Comparison of ENCODE assay signal across 9 mouse cellular contexts in the genomic region with DNA sequence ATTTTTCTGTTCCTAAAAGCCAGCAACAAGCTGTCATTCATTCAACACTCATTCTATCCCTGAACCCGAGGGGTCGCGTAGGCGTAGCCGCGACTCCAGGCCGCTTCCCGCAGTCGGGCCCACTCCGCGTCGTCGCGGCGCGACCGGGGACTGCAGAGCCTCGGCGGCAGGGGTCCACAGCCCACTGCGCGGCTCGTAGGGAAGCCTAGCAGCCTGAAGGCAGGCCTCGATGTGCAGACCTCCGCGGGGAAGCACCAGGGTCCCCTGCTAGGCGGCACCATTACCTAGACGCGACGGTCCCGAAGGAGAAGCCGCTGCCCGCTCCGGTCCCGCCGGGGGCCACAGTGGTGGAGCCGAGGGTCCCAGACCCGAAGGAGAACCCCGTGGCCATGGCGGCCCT. TPM values are rescaled to one million over a fixed set of nuclear protein-coding genes. Genes with fewer than 3 reads are reported as not detected.
DNase-seq lines count a peak whose midpoint lies in the region; ATAC-seq lines count a peak whose summit lies in the region.
"Had no signal": no experiment of that assay in that cellular context is flagged by ENCODE, and none has a peak within 500 bp of the region (broad histone marks: within the 10 kb centered on the region; RNA-seq: fewer than 3 reads in every experiment).

No protein-coding gene starts in this region.

- WGBS in neural tube, embryonic 11.5 days: under 1% methylated on average over 39 of the region's 39 CpGs
- under 1% methylated on average over 39 of the region's 39 CpGs for WGBS in hindbrain, embryonic 13.5 days
- under 1% methylated on average over 39 of the region's 39 CpGs for WGBS in midbrain, embryonic 10.5 days

- no peaks in the 10 kb centered on the region for H3K36me3 ChIP-seq in neural tube, embryonic 11.5 days (ENCODE audit: control insufficient read depth, insufficient read depth, low read length)
- no peaks in the 10 kb centered on the region for H3K36me3 ChIP-seq in hindbrain, embryonic 13.5 days
- H3K36me3 ChIP-seq in midbrain, embryonic 10.5 days: peaks cover 15% of the 10 kb centered on the region

- no peak for DNase-seq in neural tube, embryonic 11.5 days (ENCODE audit: low spot score)
- no peak for DNase-seq in neural tube, embryonic 10.5 days (ENCODE audit: extremely low spot score, low spot score)
- DNase-seq in c-Kit-negative CD71-positive TER-119-positive erythroid progenitor cells, embryonic 14.5 days (ENCODE audit: low read depth, low spot score): peak; percentile 26
- DNase-seq in midbrain, embryonic 10.5 days (ENCODE audit: low spot score): no peak
- DNase-seq in layer of hippocampus, postnatal 36 days: no peak
- no peak for DNase-seq in adipocyte (ENCODE audit: low spot score)
- no peak for DNase-seq in gastrocnemius, postnatal 36 days

- H3K4me1 ChIP-seq in neural tube, embryonic 11.5 days (ENCODE audit: control insufficient read depth, insufficient read depth, low read length): peaks cover 11% of the 10 kb centered on the region
- H3K4me1 ChIP-seq in hindbrain, embryonic 13.5 days (replicated peaks): peaks cover 25% of the 10 kb centered on the region
- H3K4me1 ChIP-seq in midbrain, embryonic 10.5 days: peaks cover 23% of the 10 kb centered on the region

- peak overlapping the region; percentile 81 for H3K4me3 ChIP-seq in neural tube, embryonic 11.5 days (ENCODE audit: low read depth, low read length)
- peak overlapping the region; percentile 93 for H3K4me3 ChIP-seq in hindbrain, embryonic 13.5 days
- H3K4me3 ChIP-seq in midbrain, embryonic 10.5 days: peak overlapping the region; percentile 94

- intact Hi-C loops in gastrocnemius, postnatal 36 days (cut with DNase I): no loop called here

- no peaks in the 10 kb centered on the region for H3K9me3 ChIP-seq in neural tube, embryonic 11.5 days (ENCODE audit: control insufficient read depth, low read length)
- no peaks in the 10 kb centered on the region for H3K9me3 ChIP-seq in hindbrain, embryonic 13.5 days
- H3K9me3 ChIP-seq in midbrain, embryonic 10.5 days (replicated peaks): no peaks in the 10 kb centered on the region

- peak overlapping the region; percentile 88 for H3K9ac ChIP-seq in neural tube, embryonic 11.5 days (ENCODE audit: low read length)
- peak overlapping the region; percentile 97 for H3K9ac ChIP-seq in hindbrain, embryonic 13.5 days

- H3K27me3 ChIP-seq in neural tube, embryonic 11.5 days (ENCODE audit: control insufficient read depth, insufficient read depth, low read length): no peaks in the 10 kb centered on the region
- no peaks in the 10 kb centered on the region for H3K27me3 ChIP-seq in hindbrain, embryonic 13.5 days
- no peaks in the 10 kb centered on the region for H3K27me3 ChIP-seq in midbrain, embryonic 10.5 days (ENCODE audit: low read depth, poor library complexity, severe bottlenecking)

- ATAC-seq in neural tube, embryonic 11.5 days (ENCODE audit: insufficient read depth, low FRiP score, low TSS enrichment): peak; percentile 75
- peak; percentile 73 for ATAC-seq in hindbrain, embryonic 13.5 days (ENCODE audit: low FRiP score)

- peak overlapping the region; percentile 89 for H3K27ac ChIP-seq in neural tube, embryonic 11.5 days (ENCODE audit: low read depth, low read length)
- H3K27ac ChIP-seq in hindbrain, embryonic 13.5 days: peak overlapping the region; percentile 95
- H3K27ac ChIP-seq in midbrain, embryonic 10.5 days (replicated peaks): peak overlapping the region; percentile 96

- peak overlapping the region; percentile 94 for H3K4me2 ChIP-seq in neural tube, embryonic 11.5 days (ENCODE audit: low read depth)
- peak overlapping the region; percentile 68 for H3K4me2 ChIP-seq in hindbrain, embryonic 13.5 days

RNA-seq across cellular contexts. Expression of a gene that starts 0.4 kb away (rescaled TPM):
- not detected in 2 replicates for polyA plus RNA-seq in neural tube, embryonic 11.5 days (2014; fragmentation: Nextera tagmentation; extraction: Ambion mirVana)
- 0.08 and 0.10 TPM in 2 replicates for polyA plus RNA-seq in hindbrain, embryonic 13.5 days (2015; fragmentation: Nextera tagmentation; extraction: Ambion mirVana)
- 0.09 TPM in 1 of 2 replicates, not detected in the other for polyA plus RNA-seq in midbrain, embryonic 10.5 days (2016; fragmentation: Nextera tagmentation; extraction: Ambion mirVana)
- not detected for total RNA-seq in layer of hippocampus, postnatal 36 days (2021)
- total RNA-seq in gastrocnemius, postnatal 36 days (2021): not detected
- total RNA-seq: neutrophil, adult 5-6 weeks had no signal

RNA-seq across cellular contexts. Expression of a gene that starts 0.4 kb away (rescaled TPM):
- 78.9 and 84.8 TPM in 2 replicates for polyA plus RNA-seq in neural tube, embryonic 11.5 days (2014; fragmentation: Nextera tagmentation; extraction: Ambion mirVana)
- 51.7 and 52.1 TPM in 2 replicates for polyA plus RNA-seq in hindbrain, embryonic 13.5 days (2015; fragmentation: Nextera tagmentation; extraction: Ambion mirVana)
- polyA plus RNA-seq in midbrain, embryonic 10.5 days (2016; fragmentation: Nextera tagmentation; extraction: Ambion mirVana): 61.0 and 62.6 TPM in 2 replicates
- total RNA-seq in layer of hippocampus, postnatal 36 days (2021): 10 to 100 TPM; 70.5 to 75.3 TPM
- total RNA-seq in gastrocnemius, postnatal 36 days (2021): 10 to 100 TPM; 28.0 to 31.0 TPM

RNA-seq across cellular contexts. Expression of a gene that starts 14.1 kb away (rescaled TPM):
- 52.7 and 54.0 TPM in 2 replicates for polyA plus RNA-seq in neural tube, embryonic 11.5 days (2014; fragmentation: Nextera tagmentation; extraction: Ambion mirVana)
- 62.9 and 63.7 TPM in 2 replicates for polyA plus RNA-seq in hindbrain, embryonic 13.5 days (2015; fragmentation: Nextera tagmentation; extraction: Ambion mirVana)
- polyA plus RNA-seq in midbrain, embryonic 10.5 days (2016; fragmentation: Nextera tagmentation; extraction: Ambion mirVana): 29.9 and 42.0 TPM in 2 replicates
- total RNA-seq in layer of hippocampus, postnatal 36 days (2021): 100 to 1,000 TPM; 109 to 110 TPM
- total RNA-seq in gastrocnemius, postnatal 36 days (2021): 10 to 100 TPM; 38.7 to 44.8 TPM

RNA-seq across cellular contexts. Expression of a gene that starts 53.9 kb away (rescaled TPM):
- polyA plus RNA-seq in neural tube, embryonic 11.5 days (2014; fragmentation: Nextera tagmentation; extraction: Ambion mirVana): 9.0 and 12.5 TPM in 2 replicates
- polyA plus RNA-seq in hindbrain, embryonic 13.5 days (2015; fragmentation: Nextera tagmentation; extraction: Ambion mirVana): 33.6 and 34.8 TPM in 2 replicates
- 2.5 and 5.2 TPM in 2 replicates for polyA plus RNA-seq in midbrain, embryonic 10.5 days (2016; fragmentation: Nextera tagmentation; extraction: Ambion mirVana)
- 10 to 100 TPM; 45.1 to 51.3 TPM for total RNA-seq in layer of hippocampus, postnatal 36 days (2021)
- total RNA-seq in gastrocnemius, postnatal 36 days (2021): 1 to 10 TPM in 1 of 2 experiments, under 1 TPM in 1; 0.61 to 1.0 TPM
